Mouse (Mus musculus): Measurements from ENCODE around the gene Mrpl58.

Gene Mrpl58

GRCm38 (mm10) chr11:115403338-115404124, at the start of gene Mrpl58:
Mrpl58 (plus strand) TSS chr11:115403752.
- DNase-seq: peak; percentile 91

- peak; percentile 59 for DNase-seq
These were observed 49.4 kb upstream of the Mrpl58 start for GRCm38 (mm10) chr11:115354183-115354582.

- DNase-seq: peak; percentile 60
These were observed 45.1 kb upstream of the Mrpl58 start for GRCm38 (mm10) chr11:115358468-115358867.

- DNase-seq: no peak
These were observed 44.3 kb upstream of the Mrpl58 start for GRCm38 (mm10) chr11:115359293-115359692.

GRCm38 (mm10) chr11:115359726-115360125, 43.8 kb upstream of the Mrpl58 start:
- no peak for DNase-seq

- no peak for DNase-seq
These were observed 39.4 kb upstream of the Mrpl58 start for GRCm38 (mm10) chr11:115364136-115364535.

- DNase-seq: no peak
These were observed 37.4 kb upstream of the Mrpl58 start for GRCm38 (mm10) chr11:115366039-115366705.

GRCm38 (mm10) chr11:115366706-115367394, 36.7 kb upstream of the Mrpl58 start:
- DNase-seq: peak; percentile 72

GRCm38 (mm10) chr11:115367395-115367944, 36.1 kb upstream of the Mrpl58 start, which contains the start of gene Hid1:
Hid1 (minus strand) TSS chr11:115367756.
- DNase-seq: peak; percentile 88

GRCm38 (mm10) chr11:115370368-115370767, 33.2 kb upstream of the Mrpl58 start:
- DNase-seq: no peak

GRCm38 (mm10) chr11:115371354-115371753, 32.2 kb upstream of the Mrpl58 start:
- DNase-seq: no peak

GRCm38 (mm10) chr11:115372015-115372414, 31.5 kb upstream of the Mrpl58 start:
- DNase-seq: no peak

- no peak for DNase-seq
These were observed 30.8 kb upstream of the Mrpl58 start for GRCm38 (mm10) chr11:115372737-115373136.

- peak; percentile 74 for DNase-seq
These were observed 29.5 kb upstream of the Mrpl58 start for GRCm38 (mm10) chr11:115373805-115374694.

- DNase-seq: peak; percentile 34
These were observed 28.7 kb upstream of the Mrpl58 start for GRCm38 (mm10) chr11:115374695-115375425.

- DNase-seq: no peak
These were observed 26.8 kb upstream of the Mrpl58 start for GRCm38 (mm10) chr11:115376722-115377121.

- DNase-seq: no peak
These were observed 26.3 kb upstream of the Mrpl58 start for GRCm38 (mm10) chr11:115377254-115377653.

GRCm38 (mm10) chr11:115377854-115378253, 25.7 kb upstream of the Mrpl58 start:
- no peak for DNase-seq

- DNase-seq: no peak
These were observed 22.3 kb upstream of the Mrpl58 start for GRCm38 (mm10) chr11:115381276-115381675.

GRCm38 (mm10) chr11:115381743-115382539, 21.6 kb upstream of the Mrpl58 start, which contains the start of gene Cdr2l:
Cdr2l (plus strand) TSS chr11:115381916.
- peak; percentile 89 for DNase-seq

Measured in right cerebral cortex, postnatal 25 days (tissue).